Mouse (Mus musculus) c-Kit-positive CD71-negative TER-119-negative erythroid progenitor cells, embryonic 14.5 days (primary cell): Measurements from ENCODE around the gene Mfsd11.
"Not testable (repeated sequence)": the region's sequence is repeated elsewhere in the genome, so short reads cannot be mapped to it uniquely, and the experiment has no call there.

Experiments used
- DNase-seq: peaks from one replicate; pipeline ENCODE4 v3.0.0-alpha.2; 2013; ENCODE audit warnings: low read depth

Gene Mfsd11

DNA sequence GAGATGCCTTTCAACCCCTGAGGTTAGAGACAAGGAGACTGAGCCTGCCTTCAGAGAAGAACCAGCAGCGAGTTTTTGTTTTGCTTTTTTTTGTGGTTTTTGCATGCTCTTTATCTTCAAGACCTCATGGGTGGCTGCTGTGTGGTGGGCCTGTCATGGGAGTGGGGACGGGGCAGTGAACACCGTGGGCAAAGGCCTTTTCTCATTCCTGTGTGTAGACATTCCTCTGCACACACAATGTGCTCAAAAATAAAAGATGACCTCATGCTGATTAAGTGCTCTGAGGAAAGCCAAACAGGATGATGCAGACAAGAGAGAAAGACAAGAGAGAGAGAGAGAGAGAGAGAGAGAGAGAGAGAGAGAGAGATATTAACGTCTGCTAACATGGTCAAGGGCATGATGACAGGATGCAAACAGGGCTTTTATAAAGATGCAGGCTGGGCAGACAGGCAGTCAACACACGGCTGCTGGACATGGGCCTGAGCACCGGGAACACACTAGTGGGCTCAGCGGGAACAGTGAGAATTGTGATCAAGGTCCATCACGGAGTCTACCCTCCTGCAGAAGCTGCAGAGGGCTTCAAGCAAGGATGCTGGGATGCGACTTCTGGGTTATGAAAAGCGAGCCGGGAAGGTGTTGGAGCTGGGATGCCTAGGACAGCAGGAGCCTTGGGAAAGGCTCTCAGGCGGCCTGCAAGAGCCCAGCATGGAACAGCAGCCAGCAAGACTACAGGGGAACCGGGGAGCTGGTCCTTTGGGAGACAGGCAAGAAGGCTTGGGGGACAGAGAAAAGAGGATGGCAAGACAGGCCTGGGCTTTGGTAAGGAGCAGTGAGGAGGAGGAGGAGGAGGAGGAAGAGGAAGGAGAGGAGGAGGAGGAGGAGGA is 30.9 kb upstream of the Mfsd11 start:
- DNase-seq = no peak

DNA sequence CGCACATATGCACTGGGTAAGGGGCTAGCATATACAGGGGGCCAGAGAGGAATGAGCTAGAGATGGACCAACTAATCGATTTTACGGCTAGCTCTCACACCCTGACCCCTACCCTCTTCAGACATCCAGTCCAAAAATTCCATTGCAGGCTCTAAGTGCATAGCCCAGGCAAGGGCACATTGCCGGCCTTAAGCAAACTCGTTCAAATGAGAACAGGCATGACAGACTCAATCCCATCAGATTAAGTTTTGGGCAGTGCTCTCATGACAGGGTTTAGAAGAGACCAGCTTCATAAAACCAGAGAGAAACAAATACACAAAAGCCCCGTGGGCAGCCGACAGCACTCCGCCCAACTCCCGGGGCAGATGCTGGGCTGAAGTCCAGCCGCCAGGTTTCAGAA is 30.0 kb upstream of the Mfsd11 start:
- no peak for DNase-seq

DNA sequence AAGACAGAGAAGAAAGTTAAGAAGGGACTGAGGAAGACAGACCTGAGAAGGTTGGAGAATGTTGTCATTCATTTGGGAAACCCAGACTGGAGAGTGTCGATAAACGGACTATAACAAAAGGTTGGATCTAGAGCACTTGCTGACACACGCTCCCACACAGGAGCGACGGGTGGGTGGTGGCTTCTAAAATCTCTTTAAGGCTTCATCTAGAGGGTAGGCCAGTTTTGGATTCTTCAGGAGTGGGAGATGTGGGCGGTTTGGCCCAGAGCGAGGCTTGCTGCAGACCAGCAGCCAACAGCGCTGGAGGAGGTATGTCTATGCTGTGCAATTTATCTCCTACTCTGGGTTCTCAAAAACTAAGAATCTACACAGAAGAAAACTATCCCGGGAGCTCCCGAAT is 29.6 kb upstream of the Mfsd11 start:
- DNase-seq = no peak

DNA sequence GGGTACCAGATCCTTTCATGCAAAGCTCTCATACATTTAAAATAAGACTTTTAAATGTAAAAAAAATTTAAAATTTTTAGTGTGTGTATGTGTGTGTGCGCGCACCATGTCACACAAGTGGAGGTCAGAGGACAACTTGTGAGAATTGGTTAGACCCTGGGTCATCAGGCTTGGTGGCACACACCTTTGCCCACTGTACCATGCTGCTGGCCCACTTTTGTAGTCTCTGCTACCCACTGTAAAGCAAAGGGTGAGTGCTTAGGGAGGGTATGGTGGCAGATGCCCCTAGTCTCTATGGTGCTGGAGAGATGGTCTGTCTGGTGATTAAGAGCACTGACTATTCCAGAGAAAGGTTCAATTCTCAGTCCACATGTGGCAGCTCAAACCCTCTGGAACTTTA is 29.0 kb upstream of the Mfsd11 start:
- no peak for DNase-seq

DNA sequence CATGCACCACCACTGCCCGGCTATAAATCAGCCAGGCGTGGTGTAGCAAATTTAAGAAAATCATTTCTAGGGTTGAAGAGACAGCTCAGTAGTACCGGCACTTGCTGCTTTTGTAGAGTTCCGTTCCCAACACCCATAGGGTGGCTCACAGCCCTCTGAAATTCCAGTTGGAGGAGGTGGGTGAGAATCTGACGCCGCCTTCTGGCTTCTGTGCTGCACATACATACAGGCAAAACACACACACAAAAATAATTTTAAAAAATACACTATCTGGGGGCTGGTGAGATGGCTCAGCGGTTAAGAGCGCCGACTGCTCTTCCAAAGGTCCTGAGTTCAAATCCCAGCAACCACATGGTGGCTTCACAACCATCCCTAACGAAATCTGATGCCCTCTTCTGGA is 28.4 kb upstream of the Mfsd11 start:
- not testable (repeated sequence) for DNase-seq

DNA sequence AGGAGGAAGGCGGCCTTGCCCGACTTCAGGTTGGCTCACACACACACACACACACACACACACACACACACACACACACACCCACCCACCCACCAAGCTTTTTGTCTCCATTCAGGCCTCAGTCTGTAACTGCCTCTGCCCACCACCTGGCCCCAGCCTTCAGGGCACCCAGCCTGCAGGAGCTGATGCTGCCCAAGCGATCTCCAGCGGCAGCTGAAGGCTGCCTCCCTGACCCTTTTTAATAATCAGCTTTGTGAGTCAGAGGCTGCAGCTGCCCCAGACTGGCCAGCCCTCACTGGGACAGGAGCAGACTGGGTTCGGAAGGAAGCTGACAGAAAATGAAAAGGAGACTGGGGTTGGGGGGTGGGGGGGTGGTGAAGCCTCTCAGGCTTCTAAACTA is 27.0 kb upstream of the Mfsd11 start:
- no peak for DNase-seq

DNA sequence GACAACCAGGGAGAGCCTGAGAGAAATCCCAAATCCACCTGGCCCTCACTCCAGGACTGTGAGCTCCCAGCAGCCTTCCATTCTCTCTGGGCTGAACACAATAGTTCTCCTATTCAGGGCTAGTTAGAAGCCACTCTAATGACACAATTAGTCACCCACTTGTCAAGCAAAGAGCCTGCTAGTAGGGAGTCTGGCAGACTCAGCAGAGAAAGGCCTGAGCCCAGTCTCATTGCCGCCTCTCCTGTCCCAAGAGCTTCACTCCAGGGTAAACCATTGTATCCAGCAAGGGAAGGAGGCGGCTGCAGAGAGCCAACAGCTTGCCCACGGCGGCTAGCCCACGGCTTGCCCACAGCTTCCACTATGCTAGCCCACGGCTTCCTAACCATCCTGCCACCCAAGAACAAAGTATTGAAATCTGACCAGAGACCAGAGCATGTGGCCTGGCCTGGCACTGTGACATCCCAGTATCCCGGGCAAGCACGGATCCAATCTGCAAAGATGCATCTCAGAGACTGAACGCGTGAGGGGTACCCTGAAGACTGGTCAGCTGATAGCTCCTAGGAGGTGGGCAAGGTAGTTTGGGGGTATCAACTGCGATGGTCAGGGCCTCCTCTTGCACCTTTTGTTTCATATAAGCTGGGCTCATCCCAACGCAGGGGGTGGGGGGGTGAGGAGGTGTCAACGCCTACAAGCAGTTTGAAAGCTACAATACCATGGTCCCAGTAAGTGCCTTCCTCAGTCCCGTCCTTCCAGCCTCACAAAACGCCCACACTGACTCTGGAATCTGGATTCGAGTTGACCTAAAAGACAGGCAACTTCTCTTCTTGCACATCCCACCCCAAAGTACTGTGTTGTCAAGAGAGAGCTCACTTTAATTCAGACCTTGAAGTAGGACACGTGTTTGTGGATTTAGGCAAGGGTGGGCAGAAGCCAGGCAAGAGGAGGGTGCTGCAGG is 25.4 kb upstream of the Mfsd11 start:
- no peak for DNase-seq

DNA sequence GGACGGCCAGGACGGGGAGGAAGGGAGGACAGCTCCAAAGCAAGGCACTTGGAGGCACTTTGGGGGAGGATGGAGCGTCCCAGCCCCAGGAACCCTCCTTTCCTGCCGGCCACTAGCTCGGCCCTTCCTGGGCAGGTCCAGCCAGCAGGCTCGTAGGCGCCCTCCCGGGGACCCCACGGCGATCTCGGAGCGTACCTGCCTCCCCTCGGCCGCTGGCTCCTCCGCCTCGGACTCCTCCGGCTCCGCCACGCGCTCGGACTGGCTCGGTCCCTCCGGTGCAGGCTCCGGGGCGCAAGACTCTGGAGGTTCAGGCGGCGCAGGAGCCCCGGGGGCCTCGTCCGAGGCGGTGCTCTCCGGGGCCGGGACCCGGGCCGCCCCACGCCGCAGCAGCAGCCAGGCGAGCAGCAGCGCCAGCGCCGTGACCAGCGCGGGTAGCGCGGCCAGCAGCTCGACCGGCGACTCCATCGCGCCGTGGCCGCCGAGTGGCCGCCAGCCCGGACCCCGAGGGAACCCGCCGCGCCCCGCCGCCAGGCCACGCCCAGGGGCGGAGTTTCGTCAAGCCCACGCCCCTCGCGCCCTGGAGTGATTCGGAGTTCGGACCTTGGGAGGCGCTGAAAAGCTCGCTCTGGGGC is 24.6 kb upstream of the Mfsd11 start, which contains the start of gene Mxra7:
Gene Mxra7 (minus strand): TSS at position 513 of the 632 bp plus-strand sequence.
- no peak for DNase-seq

DNA sequence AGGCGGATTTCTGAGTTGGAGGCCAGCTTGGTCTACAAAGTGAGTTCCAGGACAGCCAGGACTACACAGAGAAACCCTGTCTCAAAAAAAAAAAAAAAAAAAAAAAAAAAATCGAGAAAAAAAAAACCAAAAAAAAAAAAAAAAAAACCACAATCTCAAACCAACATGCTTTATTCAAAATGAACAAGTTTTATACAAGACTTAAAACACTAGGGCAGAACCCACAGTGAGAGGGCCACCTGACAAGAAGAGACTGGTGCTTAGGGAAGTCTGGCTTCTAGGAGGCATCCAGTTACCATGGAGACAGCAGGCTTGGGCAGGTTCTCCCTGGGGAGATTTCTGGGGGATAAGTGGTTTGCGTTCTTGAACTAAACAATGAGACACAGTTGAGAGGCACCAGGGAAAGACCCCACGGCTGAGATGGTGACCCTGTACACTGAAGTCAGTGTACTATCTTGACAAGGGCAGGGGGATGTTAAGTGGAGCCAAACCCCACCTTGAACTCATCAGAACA is 20.0 kb upstream of the Mfsd11 start:
- no peak for DNase-seq

DNA sequence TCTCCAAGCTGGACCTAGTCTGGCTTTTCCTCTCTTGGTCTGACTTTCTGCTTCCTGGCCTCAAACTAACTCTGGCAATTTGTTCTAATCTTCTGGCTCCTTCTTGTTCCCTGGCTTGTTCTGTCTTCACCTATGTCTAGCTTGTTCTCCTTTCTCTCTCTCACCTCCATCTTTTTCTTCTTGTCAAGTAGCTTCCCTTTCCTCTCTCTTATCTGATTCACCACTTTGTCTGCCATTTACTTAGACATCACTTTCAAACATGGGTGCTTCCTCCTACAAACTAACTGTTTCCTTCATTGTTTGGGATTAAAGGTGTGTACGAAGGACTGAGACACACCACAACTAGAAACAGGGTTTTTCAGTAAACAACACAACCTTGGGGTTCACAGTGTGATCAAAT is 17.3 kb upstream of the Mfsd11 start:
- DNase-seq = no peak

DNA sequence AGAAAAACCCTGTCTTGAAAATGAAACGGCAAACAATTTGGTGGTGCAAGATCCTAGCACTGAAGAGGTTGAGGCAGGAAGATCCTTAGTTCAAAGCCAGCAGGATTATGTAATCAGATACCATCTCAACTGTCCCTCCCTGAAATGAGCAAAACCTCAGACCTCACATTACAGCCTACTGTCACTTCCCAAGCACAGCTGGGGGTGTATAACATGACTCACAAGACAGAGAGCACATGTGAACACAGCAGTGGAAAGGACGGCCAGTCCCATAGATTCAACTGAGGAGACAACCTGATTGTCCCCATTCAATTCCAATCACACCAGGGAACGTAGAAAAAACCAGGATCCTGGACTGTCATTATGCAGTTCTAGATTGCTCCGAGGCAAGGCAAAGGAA is 16.0 kb upstream of the Mfsd11 start:
- DNase-seq = no peak

DNA sequence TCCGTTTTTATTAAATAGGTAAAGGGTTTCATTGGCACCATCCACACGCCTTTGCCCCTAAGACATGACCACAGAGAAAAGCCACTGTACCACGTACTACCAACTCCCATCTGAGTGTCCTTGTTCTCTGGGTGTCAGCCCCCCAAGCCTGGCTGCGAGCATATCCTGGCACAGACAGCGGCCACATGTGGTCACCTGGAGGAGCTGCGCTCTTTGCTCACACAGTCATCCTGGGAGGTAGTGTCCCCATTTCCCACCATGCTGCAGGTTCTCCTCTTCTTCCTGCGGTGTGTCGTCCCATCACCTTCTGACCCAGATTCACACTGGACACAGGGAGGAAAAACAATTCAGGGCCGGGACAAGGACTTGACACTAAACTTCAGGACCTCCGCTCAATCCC is 14.8 kb upstream of the Mfsd11 start:
- DNase-seq = no peak

DNA sequence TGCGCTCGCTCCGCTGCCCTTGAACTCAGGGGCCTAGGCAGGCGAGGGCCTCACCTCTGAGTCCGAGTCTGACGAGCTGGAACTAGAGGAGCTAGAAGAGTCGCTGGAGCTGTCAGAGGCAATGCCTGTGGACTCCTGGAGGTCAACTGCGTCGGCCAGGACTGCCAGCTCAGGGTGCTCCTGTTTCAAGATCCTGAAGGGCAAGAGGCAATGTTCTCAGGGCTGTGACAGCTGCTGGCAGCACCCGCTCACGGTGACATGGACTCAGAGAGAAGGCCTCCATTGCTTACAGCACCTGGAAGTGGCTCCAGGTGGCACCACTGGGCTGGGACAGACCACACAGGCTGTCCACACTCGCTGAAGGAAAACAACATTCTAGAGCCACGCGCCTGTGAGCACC is 13.3 kb upstream of the Mfsd11 start:
- no peak for DNase-seq

DNA sequence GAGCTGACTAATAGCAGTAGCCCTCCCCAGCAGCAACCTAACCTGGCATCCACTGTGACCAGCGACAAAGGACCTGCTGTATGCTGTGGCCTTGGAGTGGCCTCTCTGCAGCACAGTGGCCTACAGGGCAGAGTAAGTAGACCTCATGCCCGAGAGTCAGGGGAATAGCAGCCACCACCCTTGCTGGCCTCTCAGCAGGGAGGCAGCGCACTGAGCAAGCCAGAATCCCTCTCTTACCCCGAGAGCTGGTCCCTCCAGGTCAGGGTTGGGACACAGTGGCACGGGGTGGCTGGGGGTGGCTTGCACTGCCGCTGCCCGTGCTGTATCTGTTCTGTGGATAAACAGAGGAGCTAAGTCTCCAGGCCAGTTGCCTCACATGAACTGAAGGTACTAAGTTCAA is 12.6 kb upstream of the Mfsd11 start:
- no peak for DNase-seq

DNA sequence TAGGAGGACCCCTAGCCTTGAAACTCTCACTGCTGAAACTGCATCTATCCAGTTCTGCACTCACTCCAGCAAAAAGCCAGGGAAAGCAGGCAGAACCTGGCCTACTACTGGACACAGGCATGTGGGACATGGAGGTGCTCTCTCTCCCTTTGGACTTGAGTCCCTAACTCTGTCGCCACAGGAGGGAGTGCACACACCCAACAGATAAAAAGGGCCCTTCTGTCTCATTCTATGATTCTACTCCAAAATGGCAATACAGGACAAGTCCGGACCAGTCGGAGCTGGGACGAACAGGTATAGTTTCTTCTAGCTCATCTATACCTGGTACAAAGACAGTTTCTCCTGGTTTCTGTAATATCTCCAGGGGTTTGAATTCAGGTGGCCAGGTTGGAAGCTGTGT is 11.5 kb upstream of the Mfsd11 start:
- no peak for DNase-seq

DNA sequence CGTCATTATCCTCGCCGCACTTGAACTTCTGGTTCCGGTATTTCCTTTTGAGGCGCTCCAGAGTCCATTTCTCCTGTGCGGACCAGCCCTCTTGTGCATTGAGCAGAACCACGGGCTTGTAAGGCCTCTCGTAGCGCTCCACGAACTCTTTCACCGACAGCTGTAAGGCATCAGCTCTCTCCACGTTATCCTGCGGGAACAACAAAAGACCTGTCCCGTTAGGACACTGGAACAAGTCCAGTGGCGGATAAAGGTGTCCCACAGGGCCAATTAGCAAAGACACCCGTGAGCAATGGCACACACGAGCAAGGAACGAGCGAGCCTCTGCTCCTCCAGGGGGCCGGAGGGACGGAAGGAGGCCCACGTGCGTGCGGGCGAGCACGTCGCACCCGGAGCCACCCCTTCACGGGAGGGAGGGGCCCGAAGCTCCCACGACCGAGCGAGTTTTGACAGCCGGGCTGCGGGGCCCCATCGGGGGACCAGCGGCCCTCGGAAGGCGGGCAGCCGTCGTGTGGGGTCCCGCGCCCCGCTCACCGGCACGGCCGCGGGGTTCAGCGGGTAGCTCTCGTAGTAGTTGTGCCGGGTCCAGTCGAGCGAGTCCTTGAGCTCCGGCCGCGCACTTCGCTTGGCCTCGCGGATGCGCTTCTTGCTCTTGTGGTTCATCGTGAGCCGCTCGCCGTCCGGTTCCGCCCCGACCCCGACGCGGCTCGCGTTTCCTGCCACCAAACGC is 9.5 kb upstream of the Mfsd11 start:
- DNase-seq = no peak

DNA sequence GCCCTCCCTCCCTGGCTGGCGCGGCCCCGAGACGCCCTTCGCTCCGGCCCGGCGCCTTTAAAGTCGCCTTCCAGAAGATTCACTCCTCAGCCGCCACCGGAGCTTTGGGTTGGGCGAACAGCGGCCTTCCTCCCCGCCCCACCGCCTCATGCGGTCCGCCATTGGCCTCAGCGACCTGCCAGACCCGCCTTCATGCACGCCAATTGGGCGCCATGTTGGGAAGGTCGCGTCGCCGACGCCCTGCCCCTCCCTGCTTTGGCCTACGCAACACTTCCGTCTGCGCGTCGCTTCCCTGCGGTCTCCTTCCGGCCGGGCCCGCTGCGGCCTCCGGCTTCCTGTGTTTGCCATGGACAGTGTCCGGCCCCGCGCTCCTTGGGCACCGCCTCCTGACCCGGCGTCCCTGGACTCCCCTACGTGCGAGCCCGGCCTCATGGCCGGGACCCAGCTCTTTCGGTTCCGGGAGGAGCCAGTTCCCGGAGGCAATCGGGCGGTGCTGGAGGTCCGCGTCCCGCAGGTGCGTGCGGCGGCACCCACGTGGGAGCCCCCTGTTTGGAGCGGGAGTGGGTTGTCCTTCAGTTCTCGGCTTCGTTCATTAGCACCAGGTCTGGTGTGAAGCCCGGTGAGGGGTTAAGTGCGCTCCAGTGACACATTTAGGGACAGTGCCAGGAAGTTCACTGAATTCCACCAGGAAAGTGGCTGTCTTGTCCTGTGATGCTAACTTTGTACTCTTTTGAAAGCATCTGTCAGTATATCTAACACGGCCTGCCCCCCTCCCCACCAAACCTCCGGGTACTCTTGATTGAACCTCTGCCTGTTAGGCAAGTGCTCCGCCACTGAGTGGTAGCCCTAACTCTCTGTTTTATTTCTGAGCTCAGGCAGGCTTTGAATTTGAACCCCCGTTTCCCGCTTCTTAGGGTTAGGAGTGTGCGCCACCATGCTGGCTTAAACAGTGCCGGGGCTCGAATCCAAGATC is 8.7 kb upstream of the Mfsd11 start, which contains the start of the genes Mettl23 and Jmjd6:
Gene Mettl23 (plus strand): TSS at position 18 of the 973 bp plus-strand sequence.
Gene Jmjd6 (minus strand): TSS at position 189 of the 973 bp plus-strand sequence.
- peak; percentile 89 for DNase-seq

DNA sequence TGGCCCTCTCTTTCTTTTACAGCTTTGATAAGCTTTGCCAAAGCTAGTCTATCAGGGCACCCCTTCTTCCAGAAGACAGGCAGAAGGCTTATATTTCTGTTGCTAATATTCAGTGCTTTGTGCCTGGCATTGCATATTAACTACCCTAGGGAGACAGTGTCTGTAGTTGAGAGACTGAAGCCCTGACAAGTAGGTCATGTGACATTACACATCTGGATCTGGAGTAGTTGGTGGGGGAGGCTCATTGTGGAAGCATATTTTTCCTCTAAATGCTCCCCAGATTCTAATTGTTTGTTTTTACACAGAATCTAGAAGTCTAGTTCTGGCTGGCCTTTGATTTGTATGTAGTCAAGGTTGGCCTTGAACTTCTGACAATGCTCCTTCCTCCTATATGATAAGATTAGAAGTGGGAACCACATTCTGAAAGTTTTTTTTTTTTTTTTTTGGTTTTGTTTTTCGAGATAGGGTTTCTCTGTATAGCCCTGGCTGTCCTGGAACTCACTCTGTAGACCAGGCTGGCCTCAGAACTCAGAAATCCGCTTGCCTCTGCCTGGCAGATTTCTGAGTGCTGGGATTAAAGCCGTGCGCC is 5.6 kb upstream of the Mfsd11 start:
- no peak for DNase-seq

DNA sequence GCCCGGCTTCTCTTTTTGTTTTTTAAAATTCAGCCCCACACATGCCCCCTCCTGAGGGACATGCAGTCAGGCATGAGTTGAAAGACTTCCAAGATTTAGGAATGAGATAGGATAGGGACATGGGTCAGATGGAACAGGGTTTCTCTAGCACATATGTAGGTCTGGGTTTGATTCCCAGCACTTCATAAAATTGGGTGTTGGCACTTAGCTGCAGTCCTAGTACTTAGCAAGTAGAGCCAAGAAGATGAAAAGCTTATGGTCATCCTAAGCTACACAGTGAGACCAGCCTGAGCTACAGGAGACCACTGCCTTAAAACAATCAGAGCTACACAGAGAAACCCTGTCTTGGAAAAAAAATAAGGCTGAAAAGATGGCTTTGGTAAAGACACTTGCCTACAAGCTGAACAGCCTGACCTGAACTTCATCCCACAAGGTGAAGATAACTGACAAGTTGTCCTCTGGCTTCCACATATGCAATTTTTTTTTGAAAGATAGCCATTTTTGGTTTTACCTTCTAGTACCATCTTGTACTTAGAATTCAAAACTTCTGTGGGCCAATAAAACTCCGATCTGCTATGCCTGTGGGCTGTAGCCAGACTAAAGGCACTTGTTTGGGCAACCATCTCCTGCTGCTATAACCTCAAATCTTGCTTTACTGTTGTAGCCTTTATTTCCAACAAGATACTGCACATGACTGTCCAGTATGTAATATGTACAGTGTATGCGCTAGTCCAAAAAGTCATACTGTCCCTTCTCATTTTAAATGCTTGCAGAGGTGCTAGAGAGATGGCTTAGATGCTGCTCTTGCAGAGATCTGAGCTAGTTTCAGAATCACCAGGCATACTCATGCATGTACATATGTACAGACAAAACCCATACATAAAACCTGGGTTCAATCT is 4.8 kb upstream of the Mfsd11 start:
- DNase-seq = no peak
